Mouse (Mus musculus): Measurements from ENCODE around the gene F12. TPM values are rescaled to one million over a fixed set of nuclear protein-coding genes. Genes with fewer than 3 reads are reported as not detected.

Gene F12
- polyA plus RNA-seq, 1 experiment, result 0.09 TPM

DNA sequence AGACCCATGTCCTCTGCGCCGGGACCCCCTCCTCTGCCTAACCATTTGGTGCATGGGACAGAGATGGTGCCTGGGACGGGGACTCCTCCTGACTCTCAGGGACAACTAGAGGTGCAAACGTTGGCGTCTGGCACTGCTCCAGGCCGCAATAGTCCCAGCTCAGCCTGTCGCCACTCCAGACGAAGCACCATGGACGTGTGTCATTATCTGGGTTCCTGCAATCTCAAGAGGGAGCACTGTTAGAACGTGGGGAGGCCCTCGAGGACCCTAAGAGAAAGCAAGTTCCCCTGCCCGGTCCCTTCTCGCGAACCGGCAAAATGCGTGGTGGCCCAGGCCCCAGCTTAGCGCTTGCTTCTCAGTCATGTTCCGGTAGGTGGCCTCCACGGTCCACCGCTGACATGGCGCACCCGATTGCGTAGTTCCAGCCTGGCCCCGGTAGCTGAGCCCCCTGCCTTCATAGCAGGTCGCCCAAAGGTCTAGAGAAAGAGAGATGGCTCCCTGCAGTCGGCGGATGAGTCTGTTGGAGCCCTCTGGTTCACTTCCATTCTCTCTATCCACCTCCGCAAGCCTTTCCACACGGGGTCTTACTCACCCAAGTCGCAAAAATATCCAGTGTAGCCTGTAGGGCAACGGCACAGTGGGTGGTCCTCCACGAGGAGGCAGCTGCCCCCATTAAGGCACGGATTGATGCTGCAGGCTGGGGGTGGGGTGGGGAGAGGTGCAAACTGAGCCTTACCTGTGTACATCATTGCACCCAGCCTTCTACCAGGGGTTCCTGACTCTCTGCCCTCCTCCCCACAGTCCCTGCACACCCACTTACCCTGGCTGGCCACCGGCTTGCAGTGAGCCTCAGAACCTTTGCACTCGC is 5.4 kb downstream of the F12 start:
- peaks cover 4% of the 10 kb centered on the region for H3K4me1 ChIP-seq (ENCODE audit: control insufficient read depth)
- H3K9me3 ChIP-seq (ENCODE audit: control insufficient read depth, low read length), result no peaks in the 10 kb centered on the region
- TF ChIP-seq GATA1 (IDR thresholded peaks at IDR 0.05; ENCODE audit: low read length), result no peak
- TF ChIP-seq TAL1 (IDR thresholded peaks at IDR 0.05; ENCODE audit: low read length), result no peak
- peaks cover 3% of the 10 kb centered on the region; the same call in 1 of the 2 replicates for H3K36me3 ChIP-seq (ENCODE audit: control insufficient read depth)
- peaks cover 60% of the 10 kb centered on the region for H3K27me3 ChIP-seq (ENCODE audit: control insufficient read depth)
- no peak overlapping the region for H3K4me3 ChIP-seq (replicated peaks)

GRCm38 (mm10) chr13:55420018-55420932 is 6.3 kb downstream of the F12 start:
- peaks cover 4% of the 10 kb centered on the region for H3K4me1 ChIP-seq (ENCODE audit: control insufficient read depth)
- H3K4me3 ChIP-seq (replicated peaks), result no peak overlapping the region
- H3K9me3 ChIP-seq (ENCODE audit: control insufficient read depth, low read length), result no peaks in the 10 kb centered on the region
- TF ChIP-seq GATA1 (IDR thresholded peaks at IDR 0.05; ENCODE audit: low read length), result no peak
- TF ChIP-seq TAL1 (IDR thresholded peaks at IDR 0.05; ENCODE audit: low read length), result no peak
- peaks cover 61% of the 10 kb centered on the region for H3K27me3 ChIP-seq (ENCODE audit: control insufficient read depth)
- peaks cover 3% of the 10 kb centered on the region; the same call in 1 of the 2 replicates for H3K36me3 ChIP-seq (ENCODE audit: control insufficient read depth)

- Histone ChIP-seq H3K27me3 (ENCODE audit: control insufficient read depth) (peaks cover 72% of the 10 kb centered on the region), H3K9me3 (ENCODE audit: control insufficient read depth, low read length) (no peaks in the 10 kb centered on the region; the same call in 1 of the 2 replicates), H3K4me1 (ENCODE audit: control insufficient read depth) (peaks cover 9% of the 10 kb centered on the region), H3K36me3 (ENCODE audit: control insufficient read depth) (peaks cover 3% of the 10 kb centered on the region; the same call in 1 of the 2 replicates), H3K4me3 (replicated peaks) (no peak overlapping the region)
- no peak for TF ChIP-seq TAL1 (IDR thresholded peaks at IDR 0.05; ENCODE audit: low read length)
- no peak for TF ChIP-seq GATA1 (IDR thresholded peaks at IDR 0.05; ENCODE audit: low read length)
Observed at GRCm38 (mm10) chr13:55419142-55419541, 7.5 kb downstream of the F12 start.

- no peak for TF ChIP-seq TAL1 (IDR thresholded peaks at IDR 0.05; ENCODE audit: low read length)
- no peak for TF ChIP-seq GATA1 (IDR thresholded peaks at IDR 0.05; ENCODE audit: low read length)
- Histone ChIP-seq H3K9me3 (ENCODE audit: control insufficient read depth, low read length) (no peaks in the 10 kb centered on the region; the same call in 1 of the 2 replicates), H3K36me3 (ENCODE audit: control insufficient read depth) (peaks cover 3% of the 10 kb centered on the region; the same call in 1 of the 2 replicates), H3K4me1 (ENCODE audit: control insufficient read depth) (peaks cover 13% of the 10 kb centered on the region), H3K27me3 (ENCODE audit: control insufficient read depth) (peaks cover 79% of the 10 kb centered on the region), H3K4me3 (replicated peaks) (no peak overlapping the region)
Observed at GRCm38 (mm10) chr13:55418004-55418403, 8.6 kb downstream of the F12 start.

DNA sequence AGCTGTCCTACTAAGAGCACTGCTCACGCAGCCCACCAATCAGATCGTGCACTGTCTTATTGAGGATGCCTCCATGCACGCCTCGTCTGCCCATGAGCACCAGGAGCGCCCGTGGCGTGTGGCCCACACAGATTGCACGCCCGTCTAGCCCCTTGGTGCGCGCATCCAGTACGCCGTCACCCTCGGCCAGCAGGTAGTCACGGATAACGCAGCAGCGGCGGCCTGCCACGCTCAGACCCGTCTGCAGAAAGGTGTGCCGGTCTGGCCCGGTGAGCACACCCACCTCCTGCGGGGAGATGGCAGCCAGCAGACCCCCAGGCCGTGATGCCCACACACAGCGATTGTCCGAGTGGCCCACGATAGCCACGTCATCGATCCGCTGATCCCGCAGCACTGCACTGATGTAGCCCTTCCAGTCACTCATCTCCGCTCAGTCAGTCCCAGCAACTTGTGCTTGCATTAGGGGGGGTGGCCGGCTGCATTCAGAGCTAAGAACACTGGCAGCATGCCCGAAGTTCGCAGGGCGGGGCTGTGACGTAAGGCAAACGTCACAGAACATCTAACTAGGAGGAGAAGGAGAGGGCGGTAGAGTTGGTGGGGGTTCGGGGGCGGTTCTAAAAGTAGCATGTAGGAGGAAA is 11.7 kb downstream of the F12 start, which contains the start of gene Pfn3:
TSS of gene Pfn3 (minus strand) at position 490 of the 638 bp plus-strand sequence.
- Histone ChIP-seq H3K4me3 (replicated peaks) (no peak within 1 kb of the TSS), H3K27me3 (ENCODE audit: control insufficient read depth) (peaks cover 62% of the 10 kb centered on the region), H3K4me1 (ENCODE audit: control insufficient read depth) (peaks cover 14% of the 10 kb centered on the region), H3K36me3 (ENCODE audit: control insufficient read depth) (no peaks in the 10 kb centered on the region), H3K9me3 (ENCODE audit: control insufficient read depth, low read length) (no peaks in the 10 kb centered on the region; the same call in 1 of the 2 replicates)
- no peak for TF ChIP-seq TAL1 (IDR thresholded peaks at IDR 0.05; ENCODE audit: low read length)
- TF ChIP-seq GATA1 (IDR thresholded peaks at IDR 0.05; ENCODE audit: low read length), result no peak

GRCm38 (mm10) chr13:55413333-55413732 is 13.3 kb downstream of the F12 start:
- Histone ChIP-seq H3K27me3 (ENCODE audit: control insufficient read depth) (peaks cover 55% of the 10 kb centered on the region), H3K36me3 (ENCODE audit: control insufficient read depth) (no peaks in the 10 kb centered on the region), H3K9me3 (ENCODE audit: control insufficient read depth, low read length) (no peaks in the 10 kb centered on the region; the same call in 1 of the 2 replicates), H3K4me1 (ENCODE audit: control insufficient read depth) (peaks cover 14% of the 10 kb centered on the region), H3K4me3 (replicated peaks) (no peak overlapping the region)
- no peak for TF ChIP-seq TAL1 (IDR thresholded peaks at IDR 0.05; ENCODE audit: low read length)
- TF ChIP-seq GATA1 (IDR thresholded peaks at IDR 0.05; ENCODE audit: low read length), result no peak

DNA sequence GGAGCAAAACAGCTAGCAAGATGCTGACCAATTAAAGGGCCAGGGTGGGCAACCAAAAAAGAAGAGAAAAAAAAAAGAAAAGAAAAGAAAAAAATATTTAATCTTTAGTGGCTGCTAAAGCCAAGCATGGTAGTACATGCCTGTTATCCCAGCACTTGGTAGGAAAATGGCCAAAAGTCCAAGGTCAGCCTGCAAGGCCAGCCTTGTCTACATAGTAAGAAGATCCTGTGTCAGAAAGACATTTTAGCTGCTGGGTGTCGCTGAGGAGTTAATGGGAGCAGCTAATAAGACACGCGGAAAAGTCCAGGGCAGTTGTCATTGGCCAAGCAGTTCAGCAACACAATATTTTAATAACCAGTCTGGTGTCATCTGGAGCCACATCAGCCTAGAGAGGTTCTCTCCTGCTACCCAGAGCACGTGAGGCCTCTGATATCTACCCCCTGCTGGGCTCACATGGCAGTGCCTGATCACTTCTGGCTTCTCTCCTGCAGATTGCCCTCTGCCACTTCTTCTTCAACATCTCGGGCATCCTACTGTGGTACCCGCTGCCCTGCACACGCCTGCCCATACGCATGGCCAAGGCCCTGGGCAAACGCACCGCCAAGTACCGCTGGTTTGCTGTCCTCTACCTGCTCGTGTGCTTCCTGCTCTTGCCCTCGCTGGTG is 13.8 kb downstream of the F12 start:
- H3K4me3 ChIP-seq (replicated peaks), result no peak overlapping the region

GRCm38 (mm10) chr13:55411826-55412225 is 14.8 kb downstream of the F12 start:
- no peak for TF ChIP-seq TAL1 (IDR thresholded peaks at IDR 0.05; ENCODE audit: low read length)
- no peak for TF ChIP-seq GATA1 (IDR thresholded peaks at IDR 0.05; ENCODE audit: low read length)
- Histone ChIP-seq H3K36me3 (ENCODE audit: control insufficient read depth) (no peaks in the 10 kb centered on the region), H3K9me3 (ENCODE audit: control insufficient read depth, low read length) (no peaks in the 10 kb centered on the region; the same call in 1 of the 2 replicates), H3K27me3 (ENCODE audit: control insufficient read depth) (peaks cover 56% of the 10 kb centered on the region), H3K4me1 (ENCODE audit: control insufficient read depth) (peaks cover 9% of the 10 kb centered on the region), H3K4me3 (replicated peaks) (no peak overlapping the region)

More for the DNA sequence above, 13.8 kb downstream of the F12 start:
- H3K27me3 ChIP-seq (ENCODE audit: control insufficient read depth), result peaks cover 55% of the 10 kb centered on the region
- H3K36me3 ChIP-seq (ENCODE audit: control insufficient read depth), result no peaks in the 10 kb centered on the region
- peaks cover 9% of the 10 kb centered on the region for H3K4me1 ChIP-seq (ENCODE audit: control insufficient read depth)
- no peak for TF ChIP-seq GATA1 (IDR thresholded peaks at IDR 0.05; ENCODE audit: low read length)
- TF ChIP-seq TAL1 (IDR thresholded peaks at IDR 0.05; ENCODE audit: low read length), result no peak
- H3K9me3 ChIP-seq (ENCODE audit: control insufficient read depth, low read length), result no peaks in the 10 kb centered on the region; the same call in 1 of the 2 replicates
